Mouse (Mus musculus) urinary bladder, postnatal 0 days (tissue): ENCODE results near the gene Vps4a. TPM values are rescaled to one million over a fixed set of nuclear protein-coding genes. Genes with fewer than 3 reads are reported as not detected.

Source experiments
- polyA plus RNA-seq: library from polyadenylated mRNA; unstranded; fragments of >200 nt; fragmentation: Nextera tagmentation; extraction: Ambion mirVana; gene quantifications from 2 replicates; pipeline ENCODE4 v1.2.1, GENCODE M21; 2015

The Vps4a gene
- polyA plus RNA-seq, result 57.0 and 64.7 TPM in 2 replicates

GRCm38 (mm10) chr8:107030650-107031576 lies at the start of gene Vps4a:
Gene Vps4a, plus strand, starts transcription at chr8:107031222.

GRCm38 (mm10) chr8:107048061-107048941 lies 17.3 kb downstream of the Vps4a start, which contains the start of gene Pdf:
Gene Pdf, minus strand, starts transcription at chr8:107048614.

GRCm38 (mm10) chr8:107056076-107056972 lies 25.3 kb downstream of the Vps4a start, which contains the start of the genes Cog8 and Nip7:
Gene Cog8, minus strand, starts transcription at chr8:107056689.
Gene Nip7, plus strand, starts transcription at chr8:107056877.

GRCm38 (mm10) chr8:107065511-107066496 lies 34.8 kb downstream of the Vps4a start, which contains the start of gene Tmed6:
Gene Tmed6, minus strand, starts transcription at chr8:107065644.

Other genes with a start within 250 kb of the Vps4a start
- gene Has3, start 161.0 kb upstream of the Vps4a start, polyA plus RNA-seq, result 0.16 and 0.36 TPM in 2 replicates
- 31.3 and 31.4 TPM in 2 replicates for gene Utp4, start 137.6 kb upstream of the Vps4a start, polyA plus RNA-seq
- gene Sntb2, start 95.5 kb upstream of the Vps4a start, polyA plus RNA-seq, result 20.7 and 21.9 TPM in 2 replicates
- 20.5 and 25.6 TPM in 2 replicates for gene Pdf, start 17.4 kb downstream of the Vps4a start, polyA plus RNA-seq
- 20.7 and 22.7 TPM in 2 replicates for gene Cog8, start 25.5 kb downstream of the Vps4a start, polyA plus RNA-seq
- gene Nip7, start 25.7 kb downstream of the Vps4a start, polyA plus RNA-seq, result 55.4 and 59.0 TPM in 2 replicates
- gene Tmed6, start 34.4 kb downstream of the Vps4a start, polyA plus RNA-seq, result not detected in 2 replicates
- 7.1 and 8.7 TPM in 2 replicates for gene Terf2, start 65.3 kb downstream of the Vps4a start, polyA plus RNA-seq
- gene Cyb5b, start 119.4 kb downstream of the Vps4a start, polyA plus RNA-seq, result 60.2 and 81.9 TPM in 2 replicates